Mouse (Mus musculus) stomach, postnatal 0 days (tissue): ENCODE data around the gene Skor1. TPM values are rescaled to one million over a fixed set of nuclear protein-coding genes. Genes with fewer than 3 reads are reported as not detected.

Experiments used
- ATAC-seq: fragments of 200-750 bp; cut with Nextera tagmentation; 2 replicates; pipeline ENCODE4 v1.8.0; 2017; ENCODE audit not compliant: low FRiP score, low TSS enrichment
- DNase-seq: peaks from one replicate; pipeline ENCODE4 v3.0.0-alpha.2; 2016; ENCODE audit warnings: low spot score
- H3K27ac ChIP-seq: fragments of 300-500 bp; sonication (generic); replicated peaks from 2 replicates; pipeline ENCODE4 v1.5.1; 2014; ENCODE audit warnings: mild to moderate bottlenecking, control low read depth
- H3K27me3 ChIP-seq: fragments of 300-500 bp; sonication (generic); 2 replicates; pipeline ENCODE4 v1.6.1; 2014; ENCODE audit warnings: low read length; ENCODE audit not compliant: control insufficient read depth, insufficient read depth
- H3K36me3 ChIP-seq: fragments of 300-500 bp; sonication (generic); 2 replicates; pipeline ENCODE4 v1.6.1; 2014; ENCODE audit warnings: low read length, mixed read lengths; ENCODE audit not compliant: control insufficient read depth, insufficient read depth
- H3K4me1 ChIP-seq: fragments of 300-500 bp; sonication (generic); replicated peaks from 2 replicates; pipeline ENCODE4 v1.6.1; 2014; ENCODE audit warnings: antibody characterized with exemption; ENCODE audit not compliant: control insufficient read depth, insufficient read depth
- H3K4me2 ChIP-seq: fragments of 300-500 bp; sonication (generic); replicated peaks from 2 replicates; pipeline ENCODE4 v1.6.1; 2014; ENCODE audit warnings: low read depth, mild to moderate bottlenecking, control low read depth, moderate library complexity
- H3K4me3 ChIP-seq: fragments of 300-500 bp; sonication (generic); 2 replicates; pipeline ENCODE4 v1.5.1; 2014; ENCODE audit warnings: low read depth, low read length, control low read depth
- H3K9ac ChIP-seq: fragments of 300-500 bp; sonication (generic); 2 replicates; pipeline ENCODE4 v1.6.1; 2014; ENCODE audit warnings: mild to moderate bottlenecking, low read length, control low read depth, mixed read lengths
- H3K9me3 ChIP-seq: fragments of 300-500 bp; sonication (generic); 2 replicates; pipeline ENCODE4 v1.6.1; 2016; ENCODE audit warnings: low read length; ENCODE audit not compliant: control insufficient read depth
- CTCF ChIP-seq: IDR thresholded peaks from 2 replicates; pipeline ENCODE4 v1.5.1; 2016; ENCODE audit warnings: antibody characterized with exemption, low read depth, mild to moderate bottlenecking, moderate library complexity
- EP300 ChIP-seq: optimal IDR thresholded peaks from 2 replicates; pipeline ENCODE3; 2016; ENCODE audit warnings: antibody characterized with exemption
- WGBS: fragments of 180-500 bp; shearing (Covaris S2); extraction: QIAGEN DNeasy Blood & Tissue Kit; methylation state at CpG from one replicate; pipeline ENCODE4 v1.1.7; 2014; 5-methylcytosine and 5-hydroxymethylcytosine counted together
- polyA plus RNA-seq: library from polyadenylated mRNA; unstranded; fragments of >200 nt; fragmentation: Nextera tagmentation; extraction: Ambion mirVana; gene quantifications from 2 replicates; pipeline ENCODE4 v1.2.1, GENCODE M21; 2015

Gene Skor1
- polyA plus RNA-seq, 1 experiment from 2014 or later, result not detected

- no peaks in the 10 kb centered on the region for H3K36me3 ChIP-seq
Measured at GRCm38 (mm10) chr9:63092567-63092966, 56.2 kb downstream of the Skor1 start.

GRCm38 (mm10) chr9:63091971-63092528 is 56.7 kb downstream of the Skor1 start:
- Histone ChIP-seq H3K9ac (peak overlapping the region; percentile 50), H3K4me1 (0 out of 2 replicates have a peak, but pooled peaks cover 2% of the 10 kb centered on the region)
- under 1% methylated on average over 13 of the region's 13 CpGs for WGBS

More at GRCm38 (mm10) chr9:63092567-63092966, 56.2 kb downstream of the Skor1 start:
- peak overlapping the region; percentile 29 for H3K4me3 ChIP-seq
- H3K9ac ChIP-seq, result peak overlapping the region; percentile 50
- no peaks in the 10 kb centered on the region for H3K9me3 ChIP-seq
- H3K27me3 ChIP-seq, result no peaks in the 10 kb centered on the region
- TF ChIP-seq CTCF (no peak), EP300 (no peak)
- peak overlapping the region; percentile 89 for H3K27ac ChIP-seq
- DNase-seq (no peak), ATAC-seq (0 out of 2 replicates have a peak, but pooled peaks have one; percentile 34)
- WGBS, result 8% methylated on average over 6 of the region's 6 CpGs
- 0 out of 2 replicates have a peak, but pooled peaks cover 2% of the 10 kb centered on the region for H3K4me1 ChIP-seq
- H3K4me2 ChIP-seq, result peak overlapping the region; percentile 53

GRCm38 (mm10) chr9:63091101-63091921 is 57.5 kb downstream of the Skor1 start:
- Histone ChIP-seq H3K9me3 (no peaks in the 10 kb centered on the region), H3K9ac (no peak overlapping the region), H3K27me3 (no peaks in the 10 kb centered on the region), H3K4me2 (peak overlapping the region; percentile 53), H3K4me1 (0 out of 2 replicates have a peak, but pooled peaks cover 2% of the 10 kb centered on the region), H3K27ac (peak overlapping the region; percentile 89), H3K36me3 (no peaks in the 10 kb centered on the region), H3K4me3 (peak overlapping the region; percentile 29; the same call in 1 of the 2 replicates)
- TF ChIP-seq EP300 (no peak), CTCF (no peak)
- WGBS, result 11% methylated on average over 23 of the region's 23 CpGs
- no peak for ATAC-seq
- DNase-seq, result peak; percentile 68

More at GRCm38 (mm10) chr9:63091971-63092528, 56.7 kb downstream of the Skor1 start:
- Histone ChIP-seq H3K4me3 (peak overlapping the region; percentile 29), H3K27ac (peak overlapping the region; percentile 89), H3K36me3 (no peaks in the 10 kb centered on the region), H3K27me3 (no peaks in the 10 kb centered on the region), H3K4me2 (peak overlapping the region; percentile 53), H3K9me3 (no peaks in the 10 kb centered on the region)
- peak; percentile 80 for ATAC-seq
- no peak for TF ChIP-seq EP300
- TF ChIP-seq CTCF, result 0 out of 2 replicates have a peak, but pooled peaks have one; percentile 3
- DNase-seq, result peak; percentile 69

DNA sequence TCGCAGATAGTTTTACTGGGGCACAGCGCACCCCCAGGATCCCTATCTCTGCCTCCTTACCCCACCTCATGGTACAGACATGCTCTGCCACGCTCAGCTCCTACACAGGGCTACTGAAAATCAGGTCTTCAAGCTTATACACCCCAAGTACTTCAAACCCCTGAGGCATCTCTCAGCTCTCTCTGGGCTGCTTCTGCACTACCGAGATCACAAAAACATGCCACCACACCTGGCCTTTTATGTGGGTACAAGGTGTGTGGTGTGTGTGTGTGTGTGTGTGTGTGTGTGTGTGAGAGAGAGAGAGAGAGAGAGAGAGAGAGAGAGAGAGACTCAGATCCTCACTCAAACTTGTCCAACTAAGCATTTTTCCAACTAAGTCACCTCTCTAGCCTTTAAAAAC is 59.6 kb downstream of the Skor1 start:
- Histone ChIP-seq H3K9me3 (no peaks in the 10 kb centered on the region), H3K4me2 (no peak overlapping the region), H3K9ac (no peak overlapping the region), H3K36me3 (no peaks in the 10 kb centered on the region), H3K4me1 (0 out of 2 replicates have a peak, but pooled peaks cover 2% of the 10 kb centered on the region), H3K4me3 (no peak overlapping the region), H3K27me3 (no peaks in the 10 kb centered on the region), H3K27ac (no peak overlapping the region)
- no peak for ATAC-seq
- no peak for DNase-seq
- WGBS, result 85% methylated on average over 4 of the region's 4 CpGs
- TF ChIP-seq CTCF (no peak), EP300 (no peak)

Other genes starting within 250 kb of the Skor1 start
- gene Pias1, start 161.0 kb downstream of the Skor1 start, polyA plus RNA-seq, result 28.0 and 28.4 TPM in 2 replicates
- 14.9 and 15.1 TPM in 2 replicates for gene Map2k5, start 228.9 kb upstream of the Skor1 start, polyA plus RNA-seq